Mouse (Mus musculus): Measurements from ENCODE around the gene Galnt12.

Gene Galnt12

DNA sequence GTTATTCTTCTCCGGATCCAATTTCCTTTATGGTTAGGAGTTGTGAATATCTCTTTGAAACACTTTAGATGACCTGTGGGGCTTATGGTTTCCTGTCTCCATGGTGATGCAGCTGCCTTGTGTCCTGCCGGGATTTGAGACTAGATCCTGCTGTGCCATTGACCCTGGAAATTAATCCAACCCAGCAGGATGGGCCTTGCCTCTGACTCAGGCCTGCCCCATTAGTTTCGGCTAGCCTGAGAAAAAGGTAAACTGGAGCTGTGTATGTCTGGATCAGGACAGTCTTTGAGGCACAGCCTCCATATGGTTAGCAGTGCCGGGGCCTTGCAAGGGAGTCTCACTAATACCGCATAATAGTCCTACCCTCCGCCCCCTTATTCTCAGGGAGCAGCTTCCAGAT lies 1.9 kb downstream of the Galnt12 start:
- no peak for DNase-seq (ENCODE audit: low read depth, low spot score)

DNA sequence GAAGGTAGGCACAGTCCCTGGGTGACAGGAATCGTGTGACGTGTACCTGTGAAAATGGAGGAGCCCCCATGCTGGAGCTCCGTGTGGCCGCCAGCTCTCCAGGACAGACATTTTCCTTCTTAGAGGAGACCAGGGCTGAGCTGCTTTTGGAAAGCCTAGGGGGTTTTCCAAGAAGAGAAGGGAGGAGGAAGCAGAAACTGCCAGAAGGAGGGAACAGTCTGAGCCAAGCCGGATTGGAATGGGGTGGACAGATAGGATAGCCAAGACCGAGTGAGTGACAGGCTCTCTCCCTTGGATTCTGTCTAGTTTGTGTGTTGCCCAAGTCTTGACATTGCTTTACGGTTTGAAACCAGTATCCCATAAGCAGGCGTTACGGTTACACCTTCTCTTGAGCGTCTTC lies 11.9 kb downstream of the Galnt12 start:
- DNase-seq (ENCODE audit: low read depth, low spot score), result no peak

- no peak for DNase-seq (ENCODE audit: low read depth, low spot score)
Observed at GRCm38 (mm10) chr4:47111885-47112284, 20.2 kb downstream of the Galnt12 start.

- no peak for DNase-seq (ENCODE audit: low read depth, low spot score)
Observed at GRCm38 (mm10) chr4:47112560-47112959, 20.9 kb downstream of the Galnt12 start.

- DNase-seq (ENCODE audit: low read depth, low spot score), result peak; percentile 68
Observed at GRCm38 (mm10) chr4:47122051-47122706, 30.5 kb downstream of the Galnt12 start.

DNA sequence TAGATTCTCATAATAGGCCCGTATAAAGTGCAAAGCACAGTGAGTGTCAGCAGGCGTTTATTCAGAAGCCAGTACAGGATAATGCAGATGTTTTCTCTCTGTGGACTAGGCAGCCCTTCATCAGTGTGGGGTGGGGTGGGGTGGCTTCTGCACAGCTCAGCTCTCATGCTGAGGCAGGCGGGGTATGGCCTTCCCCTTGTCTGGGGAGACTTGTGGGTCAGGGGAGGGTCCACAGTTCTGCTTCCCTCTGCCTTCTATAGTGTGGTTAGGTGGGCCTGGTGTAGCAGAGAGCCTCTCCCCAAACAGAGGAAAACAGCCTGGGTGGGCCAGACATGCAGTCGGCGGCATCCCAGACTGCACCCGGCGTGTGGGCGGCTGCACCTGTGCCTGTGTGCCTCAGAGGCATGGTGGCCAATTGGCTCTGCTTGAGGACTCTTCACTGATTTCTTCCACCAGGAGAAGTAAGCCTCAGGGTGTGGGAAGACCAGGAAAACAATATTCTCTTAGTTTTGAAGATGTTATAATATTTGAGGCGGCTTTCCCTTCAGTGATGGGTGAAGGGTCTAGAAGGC lies 32.5 kb downstream of the Galnt12 start:
- DNase-seq (ENCODE audit: low read depth, low spot score), result no peak

DNA sequence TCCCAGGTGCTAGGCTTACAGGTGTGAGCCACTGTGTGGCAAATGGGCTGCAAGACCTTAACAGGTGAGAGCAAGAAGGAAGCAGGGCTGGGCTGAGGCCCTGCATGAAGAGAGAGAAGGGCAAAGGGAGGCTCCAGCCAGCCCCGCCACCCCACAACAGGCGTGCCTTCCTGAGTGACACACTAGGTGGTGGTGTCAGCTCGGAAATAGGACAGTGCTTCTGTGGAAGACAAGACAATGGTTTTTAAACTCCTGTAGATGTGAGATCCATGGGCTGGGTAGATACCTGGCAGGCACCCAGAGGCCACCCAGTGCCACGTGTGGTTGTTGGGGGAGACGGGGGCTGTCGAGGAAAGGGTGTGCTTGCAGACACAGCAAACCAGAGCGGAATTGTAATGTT lies 36.8 kb downstream of the Galnt12 start:
- DNase-seq (ENCODE audit: low read depth, low spot score), result peak; percentile 36

- peak; percentile 86 for DNase-seq (ENCODE audit: low read depth, low spot score)
Observed at GRCm38 (mm10) chr4:47129572-47129971, 37.9 kb downstream of the Galnt12 start.

DNA sequence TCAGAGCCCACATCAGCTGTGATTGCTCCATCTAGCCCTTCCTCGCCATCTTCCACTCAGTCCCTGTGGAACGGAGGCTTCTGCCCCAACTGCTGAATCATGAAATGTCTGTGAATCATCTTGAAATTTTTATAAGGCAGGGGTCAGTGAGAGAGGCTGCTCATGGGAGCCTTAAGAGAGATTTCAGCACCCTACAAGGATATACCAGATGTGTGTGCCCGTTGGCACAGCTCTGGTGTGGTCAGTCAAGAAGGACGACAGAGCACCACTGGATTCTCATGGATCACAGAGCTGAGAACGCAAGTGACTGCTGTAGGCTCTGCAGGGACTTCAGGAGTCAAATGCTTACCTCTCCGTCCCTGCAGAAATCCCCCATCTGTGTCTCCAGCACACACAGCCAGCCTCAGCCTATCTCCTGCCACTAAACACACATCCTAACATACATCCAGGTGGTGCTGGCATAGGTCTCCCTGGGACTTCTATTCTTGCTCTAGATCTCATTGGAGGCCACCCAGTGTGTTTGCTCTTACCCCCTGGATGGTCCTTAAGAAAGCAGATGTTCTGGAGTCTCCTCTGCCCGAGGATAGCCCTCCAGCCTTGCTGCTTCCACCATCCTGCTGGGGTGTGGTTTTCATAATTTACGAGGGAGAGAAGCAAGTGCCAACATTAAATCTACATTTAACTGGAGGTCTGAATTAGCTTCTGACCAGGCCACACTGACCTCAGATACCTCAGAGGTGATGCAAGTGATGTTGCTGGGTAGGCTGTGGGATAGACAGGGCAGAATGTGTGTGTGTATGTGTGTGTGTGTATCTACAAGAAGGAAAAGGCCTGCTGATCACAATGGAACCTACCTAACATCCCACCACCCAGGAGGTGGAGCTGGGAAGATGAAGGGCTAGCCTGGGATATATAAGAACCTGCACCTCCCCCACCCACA lies 38.7 kb downstream of the Galnt12 start:
- peak; percentile 73 for DNase-seq (ENCODE audit: low read depth, low spot score)

GRCm38 (mm10) chr4:47131931-47132330 lies 40.2 kb downstream of the Galnt12 start:
- DNase-seq (ENCODE audit: low read depth, low spot score), result no peak

DNA sequence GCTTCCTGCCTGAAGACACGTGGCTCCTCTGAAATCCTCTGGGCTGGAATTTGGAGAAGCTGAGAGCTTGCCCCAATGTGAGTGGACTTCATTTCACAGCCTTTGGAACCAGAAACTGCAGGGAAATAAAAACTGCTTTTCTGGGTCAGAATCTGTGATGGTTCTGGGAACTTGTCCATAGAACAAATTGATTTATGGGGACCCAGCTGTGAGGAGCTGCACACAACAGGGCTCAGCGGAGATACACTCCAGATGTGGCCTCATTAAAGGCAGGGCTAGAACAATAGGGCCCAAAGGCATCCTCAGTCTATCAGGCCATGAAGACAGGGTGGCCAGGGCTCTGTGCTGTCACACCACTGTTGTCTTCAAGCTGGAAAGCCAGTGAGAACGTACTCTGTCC lies 40.7 kb downstream of the Galnt12 start:
- DNase-seq (ENCODE audit: low read depth, low spot score), result no peak

DNA sequence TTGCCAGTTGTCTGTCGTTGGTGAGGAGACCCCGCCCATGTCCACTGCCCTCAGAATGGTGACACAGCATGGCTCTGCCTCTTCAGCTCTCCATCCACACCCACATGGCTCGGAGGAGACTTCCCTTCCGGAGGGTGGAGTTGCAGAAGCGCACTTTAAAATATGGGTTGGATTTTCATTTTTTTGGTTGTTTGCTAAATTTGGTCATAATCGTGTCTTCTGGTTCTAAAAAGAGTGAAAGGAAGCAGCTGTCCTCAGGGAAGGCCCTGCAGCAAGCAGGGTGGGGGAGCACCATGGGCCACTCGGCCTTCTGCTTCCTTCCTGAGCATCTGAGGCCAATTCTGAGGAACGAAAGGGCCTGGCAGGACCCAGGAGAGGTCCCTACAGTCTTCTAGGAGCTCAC lies 45.0 kb downstream of the Galnt12 start:
- no peak for DNase-seq (ENCODE audit: low read depth, low spot score)

GRCm38 (mm10) chr4:47137479-47137878 lies 45.8 kb downstream of the Galnt12 start:
- peak; percentile 59 for DNase-seq (ENCODE audit: low read depth, low spot score)

GRCm38 (mm10) chr4:47138411-47138810 lies 46.7 kb downstream of the Galnt12 start:
- no peak for DNase-seq (ENCODE audit: low read depth, low spot score)

DNA sequence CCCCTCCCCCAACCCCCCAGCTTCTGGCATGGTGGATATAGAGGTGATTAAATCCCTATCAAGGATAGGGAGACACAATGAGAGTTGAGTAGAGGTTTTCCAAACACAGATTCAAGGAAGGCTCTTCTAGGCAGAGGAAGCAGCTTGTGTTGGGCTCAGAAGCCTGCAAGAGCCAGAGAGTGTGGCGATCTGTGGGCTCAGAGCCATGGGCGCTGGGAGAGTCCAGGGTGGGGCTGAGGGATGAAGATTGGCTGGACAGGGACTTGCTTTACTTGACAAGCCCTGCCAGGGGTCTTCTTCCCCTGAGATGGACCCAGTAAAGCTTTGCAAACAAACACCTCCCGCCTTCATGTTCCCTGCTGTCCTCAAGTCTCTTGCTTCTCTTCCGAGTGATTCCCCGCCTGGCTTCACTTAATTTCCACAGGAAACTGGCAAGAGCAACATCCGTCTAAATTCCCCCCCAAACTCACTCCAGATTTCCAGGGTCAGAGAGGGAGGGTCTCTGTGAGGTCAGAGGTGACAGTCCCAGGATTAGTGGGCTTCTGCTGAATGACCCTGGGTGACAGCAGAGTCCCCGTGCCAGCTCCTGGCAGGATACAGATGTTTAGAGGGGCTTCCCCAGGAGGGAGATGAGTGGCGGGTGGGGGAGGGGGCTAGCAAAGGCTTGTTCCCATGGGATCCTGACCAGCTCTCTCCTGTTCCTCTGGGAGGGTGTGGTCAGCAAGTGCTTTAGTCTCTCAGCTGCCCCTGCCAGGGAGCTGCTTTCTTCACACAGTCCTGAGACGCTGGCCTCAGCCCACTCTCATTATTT lies 47.5 kb downstream of the Galnt12 start:
- DNase-seq (ENCODE audit: low read depth, low spot score), result peak; percentile 21

GRCm38 (mm10) chr4:47140301-47140700 lies 48.6 kb downstream of the Galnt12 start:
- no peak for DNase-seq (ENCODE audit: low read depth, low spot score)

- peak; percentile 41 for DNase-seq (ENCODE audit: low read depth, low spot score)
Observed at GRCm38 (mm10) chr4:47141444-47142154, 49.9 kb downstream of the Galnt12 start.

DNA sequence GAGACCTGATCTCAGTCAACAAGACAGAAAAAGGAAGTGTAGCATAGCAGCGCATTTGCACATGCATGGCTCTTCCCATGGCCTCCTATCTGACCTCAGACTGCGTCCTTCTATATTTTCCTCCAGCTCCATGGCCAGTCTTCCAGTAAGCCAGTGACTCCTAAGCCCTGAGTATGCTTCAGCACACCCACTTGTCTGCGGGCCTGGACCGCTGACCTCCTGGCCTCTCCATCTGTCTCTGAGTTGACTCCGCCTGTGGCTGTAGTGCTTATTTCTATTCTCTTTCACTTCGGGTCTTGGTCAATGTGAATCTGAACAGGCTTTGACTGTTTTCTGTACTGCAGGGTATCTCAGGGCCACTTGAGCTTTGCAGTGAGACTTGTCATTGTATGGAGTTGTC lies 52.1 kb downstream of the Galnt12 start:
- no peak for DNase-seq (ENCODE audit: low read depth, low spot score)

DNA sequence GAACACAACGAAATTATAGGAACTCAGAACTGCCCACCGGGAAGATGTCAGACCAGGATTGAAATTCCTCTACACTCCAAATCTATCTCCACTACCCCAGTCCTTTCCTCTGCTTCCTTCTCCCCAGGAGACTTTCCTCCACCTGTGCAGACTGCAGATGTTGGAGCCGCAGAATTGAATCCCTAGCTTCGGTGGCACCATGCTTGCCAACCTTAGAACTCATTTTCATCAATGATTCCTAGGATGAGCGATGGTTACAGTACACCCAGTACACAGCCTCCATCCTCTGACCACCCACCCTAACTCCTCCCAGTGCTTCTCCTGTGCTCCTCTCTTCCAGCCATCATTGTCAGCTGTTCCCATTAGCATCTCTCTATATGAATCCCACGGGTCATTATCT lies 53.6 kb downstream of the Galnt12 start:
- DNase-seq (ENCODE audit: low read depth, low spot score), result no peak

DNA sequence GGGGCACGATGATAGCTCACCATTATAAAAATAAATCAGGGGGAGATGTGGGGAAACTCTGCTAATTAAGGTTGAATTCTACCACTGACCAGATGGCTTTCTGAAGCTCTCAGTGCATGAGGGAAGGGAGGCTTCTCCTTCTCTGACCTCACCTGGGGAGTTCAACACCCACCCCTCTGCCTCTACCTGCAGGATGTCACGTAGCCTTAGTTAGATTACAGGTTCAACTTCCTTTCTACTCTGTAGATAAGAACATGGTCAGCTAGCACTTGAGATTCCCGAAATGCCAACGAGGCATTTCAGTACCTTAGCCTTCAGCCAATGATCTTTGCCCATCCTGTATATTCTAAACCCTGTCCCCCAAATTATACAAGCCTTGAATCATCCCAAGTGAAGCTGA lies 54.9 kb downstream of the Galnt12 start:
- DNase-seq (ENCODE audit: low read depth, low spot score), result no peak

GRCm38 (mm10) chr4:47149963-47150362 lies 58.3 kb downstream of the Galnt12 start:
- no peak for DNase-seq (ENCODE audit: low read depth, low spot score)
